Mouse (Mus musculus) forebrain, embryonic 11.5 days (tissue): ENCODE measurements at regions not wholly inside any gene's neighbourhood (a gene's known extent, or its start where the extent isn't known, plus 50 kb on each side); places are given as distances from the start of the nearest gene placed in this dataset.
A peak's percentile ranks its signal among the peaks of the same experiment; 100 is the strongest.

Source experiments
- ATAC-seq: fragments of 200-750 bp; cut with Nextera tagmentation; replicated peaks from 2 replicates; pipeline ENCODE4 v1.8.0; 2017; ENCODE audit warnings: moderate TSS enrichment; ENCODE audit not compliant: low FRiP score
- DNase-seq: peaks from one replicate; pipeline ENCODE4 v3.0.0-alpha.2; 2017; ENCODE audit warnings: low spot score
- H3K27ac ChIP-seq: fragments of 300-500 bp; sonication (generic); 2 replicates; pipeline ENCODE4 v1.5.1; 2014; ENCODE audit warnings: low read depth, low read length
- H3K27me3 ChIP-seq: fragments of 300-500 bp; sonication (generic); 2 replicates; pipeline ENCODE4 v1.6.1; 2014; ENCODE audit warnings: mild to moderate bottlenecking, low read length, mixed read lengths; ENCODE audit not compliant: control insufficient read depth, insufficient read depth
- H3K36me3 ChIP-seq: fragments of 300-500 bp; sonication (generic); 2 replicates; pipeline ENCODE4 v1.6.1; 2014; ENCODE audit warnings: mild to moderate bottlenecking, low read length, moderate library complexity, mixed read lengths; ENCODE audit not compliant: control insufficient read depth, insufficient read depth
- H3K4me1 ChIP-seq: fragments of 300-500 bp; sonication (generic); replicated peaks from 2 replicates; pipeline ENCODE4 v1.6.1; 2014; ENCODE audit warnings: low read length, mixed read lengths; ENCODE audit not compliant: control insufficient read depth, insufficient read depth
- H3K4me2 ChIP-seq: fragments of 300-500 bp; sonication (generic); 2 replicates; pipeline ENCODE4 v1.6.1; 2014; ENCODE audit warnings: low read depth, mild to moderate bottlenecking, low read length, moderate library complexity, mixed read lengths; ENCODE audit not compliant: severe bottlenecking
- H3K4me3 ChIP-seq: fragments of 300-500 bp; sonication (generic); 2 replicates; pipeline ENCODE4 v1.5.1; 2014; ENCODE audit warnings: low read depth, low read length
- H3K9ac ChIP-seq: fragments of 300-500 bp; sonication (generic); 2 replicates; pipeline ENCODE4 v1.6.1; 2014; ENCODE audit warnings: low read length
- H3K9me3 ChIP-seq: fragments of 300-500 bp; sonication (generic); 2 replicates; pipeline ENCODE4 v1.6.1; 2016; ENCODE audit warnings: low read length, mixed read lengths; ENCODE audit not compliant: control insufficient read depth
- WGBS: fragments of 180-500 bp; shearing (Covaris S2); extraction: QIAGEN DNeasy Blood & Tissue Kit; methylation state at CpG from one replicate; pipeline ENCODE4 v1.1.7; 2014; 5-methylcytosine and 5-hydroxymethylcytosine counted together

DNA sequence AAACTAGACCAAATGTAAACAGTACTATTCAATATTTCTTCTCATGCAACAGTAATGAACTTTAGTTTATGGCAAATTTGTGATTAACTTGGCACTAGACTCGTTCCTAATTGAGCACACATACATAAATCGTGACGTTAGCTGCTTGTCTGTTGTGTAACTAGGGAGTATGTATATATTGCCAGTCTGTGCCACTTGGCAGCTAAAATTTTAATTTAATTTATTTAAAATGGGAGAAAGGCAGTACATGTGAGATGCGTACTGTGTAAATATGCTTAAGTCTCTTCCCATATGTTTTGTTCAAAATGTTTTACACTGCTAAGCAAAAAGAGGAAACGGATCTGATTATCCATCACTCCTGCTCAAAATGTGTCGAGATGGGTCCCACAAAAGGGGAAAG is 553.1 kb downstream of the Rwdd3 start:
- no peak overlapping the region for H3K4me2 ChIP-seq
- 90% methylated on average over 6 of the region's 6 CpGs for WGBS
- no peaks in the 10 kb centered on the region for H3K36me3 ChIP-seq
- no peak overlapping the region for H3K4me3 ChIP-seq
- no peak overlapping the region for H3K9ac ChIP-seq
- H3K27me3 ChIP-seq = no peaks in the 10 kb centered on the region
- ATAC-seq (no peak), DNase-seq (no peak)
- H3K9me3 ChIP-seq = no peaks in the 10 kb centered on the region
- no peak overlapping the region for H3K27ac ChIP-seq
- H3K4me1 ChIP-seq = no peaks in the 10 kb centered on the region

DNA sequence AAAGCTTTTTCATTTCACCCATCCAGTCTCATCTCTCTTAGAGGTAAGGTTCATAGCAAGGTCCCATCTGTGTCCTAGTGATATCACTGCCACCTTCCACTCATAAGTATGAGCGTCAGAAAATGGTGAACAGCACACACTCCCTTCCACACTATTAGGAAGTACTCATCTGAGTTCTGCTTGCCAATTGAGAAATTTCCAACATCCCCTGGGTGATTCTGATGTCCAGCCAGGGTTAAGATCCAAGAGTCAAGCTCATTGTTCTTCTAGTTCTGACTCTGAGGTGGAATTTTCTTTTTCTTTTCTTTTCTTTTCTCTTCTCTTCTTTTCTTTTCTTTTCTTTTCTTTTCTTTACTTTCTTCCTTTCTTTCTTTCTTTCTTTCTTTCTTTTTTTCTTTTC is 577.3 kb downstream of the Rwdd3 start:
- Histone ChIP-seq H3K4me3 (no peak overlapping the region), H3K27ac (no peak overlapping the region), H3K4me2 (no peak overlapping the region), H3K9ac (no peak overlapping the region), H3K27me3 (no peaks in the 10 kb centered on the region), H3K36me3 (no peaks in the 10 kb centered on the region), H3K4me1 (no peaks in the 10 kb centered on the region), H3K9me3 (no peaks in the 10 kb centered on the region)
- ATAC-seq (no peak), DNase-seq (no peak)
- 94% methylated on average over 1 of the region's 1 CpGs for WGBS

DNA sequence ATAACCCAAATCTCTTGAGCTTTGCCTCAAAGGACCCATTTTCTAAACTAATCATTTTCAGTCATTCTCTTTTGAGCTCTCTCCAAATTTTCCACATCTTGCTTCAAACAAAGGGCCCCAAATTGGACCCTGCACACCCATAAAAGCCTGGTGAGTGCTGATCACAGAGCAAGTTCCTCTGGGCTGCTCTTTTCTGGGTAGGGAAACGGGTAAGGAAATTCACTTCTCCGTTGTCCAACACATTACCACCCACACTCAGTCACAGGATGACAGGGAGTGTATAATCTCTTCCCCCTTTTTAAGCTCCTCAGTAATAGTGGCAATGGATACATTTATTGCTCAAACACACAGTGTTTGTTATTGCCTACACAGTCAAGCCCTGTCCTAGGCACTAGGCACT is 580.3 kb downstream of the Rwdd3 start:
- 59% methylated on average over 2 of the region's 2 CpGs for WGBS
- no peaks in the 10 kb centered on the region for H3K9me3 ChIP-seq

DNA sequence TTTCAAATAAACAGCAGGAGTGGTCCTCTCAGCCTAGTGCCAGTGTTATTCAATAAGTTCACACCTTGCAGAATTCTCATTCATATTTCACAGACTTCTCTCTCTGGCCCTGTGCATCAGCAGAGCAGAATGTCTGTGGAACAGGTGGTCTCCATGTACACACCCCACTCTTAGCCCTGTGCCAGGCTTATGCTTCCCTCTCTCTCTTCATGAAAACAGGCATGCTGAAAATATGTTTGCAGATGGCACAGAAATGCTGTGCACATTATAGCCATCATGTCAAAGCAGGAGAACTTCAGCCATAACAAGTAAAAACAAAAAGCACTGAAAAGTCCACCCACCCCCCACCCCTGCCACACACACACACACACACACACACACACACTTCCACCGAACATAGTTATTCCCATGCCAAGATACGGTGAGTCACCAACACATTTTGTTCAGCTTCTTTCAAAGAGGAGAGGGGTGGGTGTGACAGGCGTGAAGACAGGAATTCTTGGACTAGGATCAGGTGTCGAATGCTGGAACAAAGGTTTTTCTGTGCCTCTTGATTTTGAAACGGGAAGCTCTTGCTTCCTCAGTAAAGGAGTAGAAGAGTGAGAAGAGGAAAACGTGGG is 600.6 kb downstream of the Rwdd3 start:
- Histone ChIP-seq H3K9ac (no peak overlapping the region), H3K27me3 (no peaks in the 10 kb centered on the region), H3K4me1 (no peaks in the 10 kb centered on the region), H3K36me3 (no peaks in the 10 kb centered on the region), H3K4me3 (no peak overlapping the region), H3K9me3 (no peaks in the 10 kb centered on the region), H3K27ac (no peak overlapping the region), H3K4me2 (no peak overlapping the region)
- WGBS = 61% methylated on average over 6 of the region's 6 CpGs
- DNase-seq (no peak), ATAC-seq (no peak)

More for the DNA sequence above, 580.3 kb downstream of the Rwdd3 start:
- Histone ChIP-seq H3K36me3 (no peaks in the 10 kb centered on the region), H3K9ac (no peak overlapping the region), H3K27ac (no peak overlapping the region), H3K27me3 (no peaks in the 10 kb centered on the region), H3K4me1 (no peaks in the 10 kb centered on the region), H3K4me3 (no peak overlapping the region), H3K4me2 (no peak overlapping the region)
- ATAC-seq (no peak), DNase-seq (no peak)

DNA sequence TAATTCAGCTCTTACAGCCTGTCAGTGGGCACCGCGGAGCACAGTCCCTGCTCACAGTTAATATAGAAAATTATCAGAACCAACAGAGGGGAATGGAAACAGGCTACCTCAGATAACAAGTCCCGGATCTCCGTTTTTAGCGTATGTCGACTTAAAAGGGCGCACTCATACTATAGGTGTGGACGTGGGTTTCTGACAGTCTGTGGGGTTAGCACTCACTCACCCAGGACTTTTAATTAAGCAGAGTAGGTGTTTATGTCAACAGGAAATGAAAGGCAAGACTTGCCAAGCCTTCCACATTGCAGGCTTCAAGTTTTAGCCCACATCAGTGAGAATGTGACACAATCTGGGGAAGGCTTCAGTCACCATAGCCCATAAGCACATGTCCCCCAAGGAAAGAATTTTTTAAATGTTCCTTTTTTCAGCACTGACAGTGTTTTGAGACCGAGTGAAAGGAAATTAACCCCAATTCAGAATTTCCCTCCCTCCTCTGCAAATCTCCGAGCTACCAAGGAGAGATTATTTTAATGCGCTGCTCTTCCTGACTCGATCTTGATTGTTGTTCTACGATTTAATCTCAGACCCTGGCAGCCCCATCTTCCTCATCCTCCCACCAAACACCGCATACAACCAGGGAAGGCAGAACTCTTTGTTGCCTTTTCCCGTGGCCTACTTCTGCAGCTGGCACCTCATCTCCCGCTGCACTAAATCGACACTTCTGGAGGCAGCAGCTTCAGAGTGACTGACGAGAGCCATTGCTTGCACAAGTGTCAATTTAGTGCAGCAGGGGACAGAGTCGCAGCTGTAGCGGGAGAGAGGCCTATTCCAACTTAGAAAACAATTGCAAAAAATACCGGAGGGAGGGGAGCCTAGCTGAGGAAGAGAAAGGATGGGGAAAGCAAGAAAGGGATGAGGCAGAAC is 629.7 kb downstream of the Rwdd3 start:
- Histone ChIP-seq H3K9ac (no peak overlapping the region), H3K27me3 (no peaks in the 10 kb centered on the region), H3K27ac (peak overlapping the region; percentile 46; the same call in 1 of the 2 replicates), H3K4me1 (peaks cover 7% of the 10 kb centered on the region; the same call in 1 of the 2 replicates), H3K4me2 (no peak overlapping the region), H3K4me3 (no peak overlapping the region), H3K36me3 (no peaks in the 10 kb centered on the region), H3K9me3 (no peaks in the 10 kb centered on the region)
- DNase-seq (no peak), ATAC-seq (peak; percentile 64)
- WGBS = 60% methylated on average over 21 of the region's 21 CpGs

DNA sequence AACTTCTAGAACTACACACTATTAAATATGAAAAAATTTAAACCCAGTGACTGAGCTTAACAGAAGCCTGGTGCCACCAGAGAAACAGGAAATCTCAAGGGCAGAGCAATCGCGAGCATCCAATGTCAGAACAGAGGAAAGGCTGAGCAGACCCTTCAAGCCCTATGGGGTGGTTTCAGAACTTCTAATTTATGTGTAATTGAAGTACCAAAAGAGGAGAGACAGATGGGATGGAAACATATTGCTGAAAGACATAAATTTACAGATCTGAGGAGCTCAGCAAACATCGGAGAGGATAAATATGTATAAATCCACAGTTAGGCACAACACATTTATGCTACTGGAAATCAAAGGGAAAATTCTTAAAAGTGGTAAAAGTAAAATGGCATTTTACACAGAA is 637.6 kb downstream of the Rwdd3 start:
- no peaks in the 10 kb centered on the region for H3K9me3 ChIP-seq
- H3K4me1 ChIP-seq = no peaks in the 10 kb centered on the region
- H3K9ac ChIP-seq = no peak overlapping the region
- WGBS = 95% methylated on average over 3 of the region's 3 CpGs
- DNase-seq (no peak), ATAC-seq (no peak)
- no peak overlapping the region for H3K4me3 ChIP-seq
- no peak overlapping the region for H3K27ac ChIP-seq
- no peaks in the 10 kb centered on the region for H3K27me3 ChIP-seq
- no peaks in the 10 kb centered on the region for H3K36me3 ChIP-seq
- no peak overlapping the region for H3K4me2 ChIP-seq

DNA sequence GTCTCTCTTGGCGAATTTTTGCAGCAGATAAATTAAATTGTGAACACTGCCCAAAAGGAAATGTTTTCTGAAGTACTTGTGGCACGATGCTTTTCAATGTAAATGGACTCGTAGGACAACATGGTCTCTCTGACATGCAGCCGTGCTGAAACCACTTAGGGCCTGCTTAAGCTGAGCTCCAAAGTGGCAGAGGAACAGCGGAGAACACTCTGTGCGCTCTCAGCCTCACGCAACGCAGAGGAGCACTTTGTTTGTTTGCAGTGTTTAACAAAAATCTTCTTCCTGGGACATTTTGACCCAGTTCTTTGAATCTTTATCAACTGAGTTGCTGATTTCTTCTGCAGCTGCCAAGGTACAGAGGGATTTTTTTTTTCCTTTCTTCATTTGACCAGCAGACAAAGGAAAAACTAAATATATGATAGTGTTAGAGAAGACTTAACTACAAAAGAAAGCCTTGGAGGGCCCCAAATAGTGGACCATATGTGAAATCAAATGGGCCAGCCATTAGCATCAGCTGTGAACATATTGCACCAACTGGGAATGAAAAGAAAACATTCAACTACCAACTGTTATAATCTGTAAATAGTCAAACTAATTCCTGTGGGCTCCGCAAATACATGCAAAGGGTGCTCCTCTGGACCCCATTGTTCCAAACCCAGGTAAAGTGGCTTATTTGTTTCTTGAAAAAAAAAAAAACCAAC is 639.5 kb downstream of the Rwdd3 start:
- Histone ChIP-seq H3K4me1 (no peaks in the 10 kb centered on the region), H3K9me3 (no peaks in the 10 kb centered on the region), H3K27me3 (no peaks in the 10 kb centered on the region), H3K27ac (no peak overlapping the region), H3K4me3 (no peak overlapping the region), H3K9ac (no peak overlapping the region), H3K4me2 (no peak overlapping the region), H3K36me3 (no peaks in the 10 kb centered on the region)
- WGBS = 77% methylated on average over 9 of the region's 9 CpGs
- ATAC-seq = no peak
- DNase-seq = no peak

DNA sequence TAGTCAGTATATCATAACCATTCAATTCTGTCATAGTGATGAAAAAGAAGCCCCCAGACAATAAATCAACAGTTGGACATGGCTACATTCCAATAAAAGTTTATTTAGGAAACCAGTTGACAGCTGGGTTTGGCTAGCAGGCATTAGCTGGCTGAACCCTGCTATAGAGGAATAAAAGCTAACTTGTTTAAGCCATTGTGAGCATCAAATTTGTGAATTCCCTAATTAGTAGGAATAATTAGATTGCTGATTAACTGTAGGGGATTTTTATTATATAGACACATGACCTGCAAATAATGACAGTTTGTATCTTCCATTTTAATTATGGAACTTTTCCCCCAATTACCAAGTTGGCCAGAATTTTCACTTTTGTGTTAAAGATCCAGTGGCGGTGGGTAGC is 659.8 kb downstream of the Rwdd3 start:
- Histone ChIP-seq H3K27me3 (no peaks in the 10 kb centered on the region), H3K4me1 (no peaks in the 10 kb centered on the region), H3K9me3 (no peaks in the 10 kb centered on the region), H3K36me3 (no peaks in the 10 kb centered on the region), H3K4me2 (no peak overlapping the region), H3K27ac (no peak overlapping the region), H3K9ac (no peak overlapping the region), H3K4me3 (no peak overlapping the region)
- DNase-seq = no peak
- 69% methylated on average over 1 of the region's 1 CpGs for WGBS
- ATAC-seq = no peak
